Mouse (Mus musculus) heart, postnatal 25 days (tissue): ENCODE measurements at regions not wholly inside any gene's neighbourhood (a gene's known extent, or its start where the extent isn't known, plus 50 kb on each side); places are given as distances from the start of the nearest gene placed in this dataset.

Source experiments
- DNase-seq: peaks from one replicate; pipeline ENCODE4 v3.0.0; 2022; ENCODE audit warnings: low spot score
- intact Hi-C: fragments of 180-260 bp; cut with DNase I; formaldehyde crosslinking; loops from one replicate; pipeline ENCODE4 v1.15.1; 2025

DNA sequence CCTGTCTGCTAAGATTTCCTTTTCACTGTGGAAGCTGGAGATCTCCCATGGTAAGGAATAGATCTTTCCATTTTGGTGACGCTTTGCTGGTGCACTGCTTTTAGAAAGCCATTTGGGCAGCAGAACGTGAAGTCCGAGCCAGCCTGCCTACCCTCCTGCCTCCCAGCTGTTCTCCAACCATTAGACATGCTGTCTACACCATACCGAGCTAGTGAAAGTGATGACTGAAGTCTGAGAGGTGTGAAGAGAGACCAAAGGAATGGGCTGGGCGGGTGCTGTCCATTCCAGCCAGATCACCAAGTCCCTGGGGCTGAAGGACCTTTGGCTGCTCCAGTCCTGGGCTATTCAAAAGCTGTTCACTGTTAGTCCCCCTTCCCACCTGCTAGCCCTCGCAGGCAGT lies 360.3 kb upstream of the Gm5148 start:
- intact Hi-C loops, result no loop called here
- DNase-seq, result no peak

DNA sequence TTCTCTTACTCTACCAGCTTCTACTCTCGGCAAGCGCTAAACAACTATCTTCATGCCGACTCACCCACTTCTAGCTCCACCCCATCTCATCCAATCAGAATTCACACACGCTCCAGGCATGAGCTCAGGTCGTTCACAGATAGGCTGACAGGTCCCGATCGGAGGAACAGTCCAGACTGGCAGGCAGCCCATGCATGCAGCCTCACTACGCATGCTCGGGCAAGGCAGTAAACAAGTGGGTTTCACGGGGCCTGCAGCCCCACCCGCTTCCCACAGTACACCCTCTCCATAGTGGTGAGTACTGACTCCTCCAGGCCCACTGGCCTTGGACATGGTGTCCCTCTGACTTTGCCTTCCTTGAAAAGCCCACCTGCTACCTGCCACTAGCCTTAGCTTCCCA lies 358.1 kb upstream of the Gm5148 start:
- intact Hi-C loops, result no loop called here
- peak; percentile 5 for DNase-seq

DNA sequence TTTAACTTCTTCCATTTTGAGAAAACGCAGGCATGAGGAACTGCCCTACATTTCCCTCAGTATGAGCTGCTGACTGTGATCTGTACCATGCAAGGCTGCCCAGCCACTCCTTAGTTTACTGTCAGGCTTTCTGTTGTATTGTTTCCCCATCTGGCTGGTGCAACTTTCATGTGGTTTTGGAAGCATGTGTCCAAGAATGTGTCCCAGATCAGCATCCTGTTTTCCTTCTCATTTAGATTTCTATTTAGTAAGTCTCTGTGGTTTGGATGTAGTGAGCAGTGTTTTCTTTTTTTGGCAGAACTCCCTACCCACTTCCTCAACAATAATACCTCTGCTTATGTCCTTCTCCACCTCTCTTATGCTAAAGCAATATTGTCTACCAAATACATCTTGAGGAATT lies 352.5 kb upstream of the Gm5148 start:
- DNase-seq, result no peak
- intact Hi-C loops, result no loop called here

- DNase-seq, result no peak
- intact Hi-C loops, result no loop called here
Measured at GRCm38 (mm10) chr3:38073946-38074345, 349.7 kb upstream of the Gm5148 start.

DNA sequence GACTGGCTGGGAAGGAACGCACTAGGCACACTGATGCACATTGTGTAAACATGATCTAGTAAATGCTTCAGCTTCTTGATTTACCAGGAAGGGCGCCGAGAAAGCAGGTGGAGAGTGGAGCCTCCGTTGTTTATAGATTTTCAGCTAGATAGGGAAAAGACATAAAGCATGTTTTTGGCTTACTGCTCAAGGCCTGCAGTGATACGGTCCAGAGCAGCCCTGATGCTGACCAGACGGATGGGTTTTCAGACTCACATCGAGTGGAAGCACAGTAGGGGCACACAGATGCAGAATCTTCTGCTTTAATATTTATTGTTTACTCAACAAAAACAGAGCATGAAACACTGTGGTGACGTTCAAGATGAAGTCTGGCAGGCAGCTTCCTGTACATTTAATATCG lies 331.3 kb upstream of the Gm5148 start:
- no peak for DNase-seq
- intact Hi-C loops, result no loop called here

- DNase-seq, result no peak
- intact Hi-C loops, result no loop called here
Measured at GRCm38 (mm10) chr3:38052941-38053340, 328.7 kb upstream of the Gm5148 start.

DNA sequence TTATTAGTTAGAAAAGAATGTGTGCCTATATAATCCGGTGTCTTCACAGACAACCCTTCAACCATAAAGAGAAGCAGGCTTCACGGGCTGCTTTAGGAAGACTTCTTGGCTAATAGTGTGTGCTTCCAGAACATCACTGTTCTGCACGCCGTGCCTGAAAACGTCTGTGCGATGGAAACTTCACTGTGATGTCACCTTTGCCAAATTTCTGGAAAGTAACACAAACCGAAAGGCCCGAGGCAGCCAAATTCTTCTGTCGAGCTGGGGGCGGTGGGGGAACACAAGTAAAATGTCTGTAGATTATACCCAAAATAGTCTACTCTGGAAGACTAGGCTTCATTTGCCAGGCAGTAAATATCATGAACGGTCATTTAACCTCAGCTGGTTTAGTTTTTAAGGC lies 327.5 kb upstream of the Gm5148 start:
- no peak for DNase-seq
- intact Hi-C loops, result no loop called here

DNA sequence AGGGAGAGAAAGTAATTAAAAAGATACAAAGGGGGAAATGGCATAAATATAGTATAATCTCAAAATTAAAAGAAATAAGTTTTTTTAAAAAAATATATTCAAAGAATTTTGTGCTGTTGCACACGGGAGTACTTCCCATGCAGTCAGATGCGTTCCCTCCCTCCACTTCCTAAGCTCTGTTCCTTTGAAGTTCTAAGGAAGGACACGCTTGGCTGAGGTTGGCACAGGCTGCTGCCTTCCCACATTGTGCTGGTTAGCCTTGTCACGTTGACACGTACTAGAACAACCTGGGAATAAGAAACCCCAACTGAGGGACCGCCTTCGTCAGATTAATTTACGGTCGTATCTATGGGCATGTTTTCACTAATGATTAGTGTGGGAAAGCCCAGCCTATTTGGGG lies 326.6 kb upstream of the Gm5148 start:
- DNase-seq, result no peak
- intact Hi-C loops, result no loop called here

DNA sequence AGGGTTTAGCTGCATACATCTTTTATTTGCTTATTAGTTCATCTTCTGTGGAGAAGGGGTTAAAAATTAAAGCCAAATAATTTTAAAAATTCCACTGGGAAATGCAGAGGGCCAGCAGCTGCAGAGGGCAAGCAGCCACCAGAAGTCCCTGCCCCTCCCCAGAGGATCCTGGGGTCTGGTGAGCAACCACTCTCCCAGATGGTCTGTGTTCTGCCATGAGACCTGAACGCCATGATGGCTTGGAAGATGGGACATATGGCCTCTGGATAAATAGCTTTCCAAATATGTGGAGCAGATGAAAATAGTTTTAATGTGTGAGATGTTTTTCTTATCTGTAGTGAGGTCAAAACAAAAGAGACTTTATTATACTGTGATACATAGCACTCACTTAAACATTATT lies 326.1 kb upstream of the Gm5148 start:
- no peak for DNase-seq
- intact Hi-C loops, result no loop called here

GRCm38 (mm10) chr3:38049290-38049689 lies 325.0 kb upstream of the Gm5148 start:
- no peak for DNase-seq
- intact Hi-C loops, result no loop called here

- intact Hi-C loops, result no loop called here
- no peak for DNase-seq
Measured at GRCm38 (mm10) chr3:38047445-38047844, 323.2 kb upstream of the Gm5148 start.

DNA sequence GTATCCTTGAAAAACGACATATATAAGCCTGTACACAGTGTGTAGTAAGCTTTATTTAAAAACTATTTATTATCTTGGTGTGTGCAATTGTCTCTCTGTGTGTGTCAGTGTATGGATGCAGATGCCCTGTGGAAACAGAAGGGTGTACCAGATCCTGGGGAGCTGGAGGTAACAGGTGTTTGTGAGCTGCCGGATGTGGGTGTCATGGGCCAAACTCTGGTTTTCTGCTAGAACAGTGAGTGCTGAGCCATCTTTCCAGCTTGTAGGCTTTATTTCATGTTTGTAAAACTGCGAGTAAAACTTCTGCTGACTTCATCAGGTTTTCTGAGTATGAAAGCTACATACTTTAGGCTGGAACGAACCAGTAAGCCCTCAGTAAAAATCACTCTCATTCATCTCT lies 322.3 kb upstream of the Gm5148 start:
- intact Hi-C loops, result no loop called here

GRCm38 (mm10) chr3:38045989-38046388 lies 321.7 kb upstream of the Gm5148 start:
- intact Hi-C loops, result no loop called here
- DNase-seq, result no peak

More for the DNA sequence above, 322.3 kb upstream of the Gm5148 start:
- DNase-seq, result no peak

- intact Hi-C loops, result no loop called here
Measured at GRCm38 (mm10) chr3:38045523-38045922, 321.2 kb upstream of the Gm5148 start.

GRCm38 (mm10) chr3:38044338-38044737 lies 320.0 kb upstream of the Gm5148 start:
- intact Hi-C loops, result no loop called here
- DNase-seq, result no peak

More at GRCm38 (mm10) chr3:38045523-38045922, 321.2 kb upstream of the Gm5148 start:
- DNase-seq, result no peak

DNA sequence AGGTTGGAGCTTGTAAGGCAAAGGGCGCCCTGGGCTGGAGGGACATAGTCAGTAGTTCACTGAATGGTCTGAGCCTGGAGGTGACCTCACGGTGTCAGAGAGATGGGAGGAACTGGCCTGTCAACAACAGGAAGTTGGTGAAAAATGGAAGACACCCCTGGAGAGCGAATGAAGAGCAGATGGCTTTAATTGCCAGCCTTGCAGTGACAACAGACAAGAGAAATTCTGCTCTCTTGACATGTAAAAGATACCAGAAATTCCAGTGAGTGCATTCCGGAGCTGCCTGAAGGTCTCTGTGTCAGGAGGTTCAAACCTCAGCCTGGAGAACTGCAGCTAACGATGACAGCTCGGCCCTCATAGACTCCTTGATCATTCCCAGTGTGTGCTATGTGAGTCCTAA lies 318.3 kb upstream of the Gm5148 start:
- intact Hi-C loops, result no loop called here
- DNase-seq, result no peak

- no peak for DNase-seq
- intact Hi-C loops, result no loop called here
Measured at GRCm38 (mm10) chr3:38036131-38036530, 311.8 kb upstream of the Gm5148 start.

- intact Hi-C loops, result no loop called here
- DNase-seq, result no peak
Measured at GRCm38 (mm10) chr3:38034138-38034537, 309.8 kb upstream of the Gm5148 start.

GRCm38 (mm10) chr3:38014768-38015167 lies 290.5 kb upstream of the Gm5148 start:
- intact Hi-C loops, result loop anchor here (2.0 kb wide), 1 partner anchor 36 kb away; no protein-coding TSS in a partner anchor
- DNase-seq, result no peak

GRCm38 (mm10) chr3:38009168-38009567 lies 284.9 kb upstream of the Gm5148 start:
- intact Hi-C loops, result no loop called here
- DNase-seq, result no peak

DNA sequence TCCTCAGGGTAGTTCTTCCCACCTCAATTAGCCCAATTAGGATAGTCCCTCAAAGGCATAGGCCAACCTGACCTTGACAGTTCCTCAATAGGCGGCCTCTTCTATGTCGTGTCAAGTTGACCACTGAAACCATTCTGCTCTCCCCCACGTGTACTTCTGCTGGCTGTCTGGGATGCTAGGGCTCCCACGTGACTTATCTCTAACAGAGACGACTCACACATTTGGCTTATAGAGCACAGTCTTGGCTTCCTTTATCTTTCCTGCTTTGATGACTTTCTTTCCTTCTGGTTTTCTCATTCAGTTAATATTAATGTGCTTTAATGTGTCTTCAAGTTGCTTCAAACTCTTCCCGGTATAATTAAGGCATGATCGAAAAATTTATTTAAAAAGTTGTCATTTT lies 284.0 kb upstream of the Gm5148 start:
- intact Hi-C loops, result no loop called here
- DNase-seq, result no peak

GRCm38 (mm10) chr3:38007626-38008025 lies 283.3 kb upstream of the Gm5148 start:
- DNase-seq, result no peak
- intact Hi-C loops, result no loop called here

GRCm38 (mm10) chr3:38002275-38002674 lies 278.0 kb upstream of the Gm5148 start:
- DNase-seq, result no peak

More at GRCm38 (mm10) chr3:38002275-38002674, 278.0 kb upstream of the Gm5148 start:
- intact Hi-C loops, result no loop called here
